Mouse (Mus musculus) naive thymus-derived CD4-positive, alpha-beta T cell, adult 5 months (primary cell): Measurements from ENCODE around the gene Gbgt1. TPM values are rescaled to one million over a fixed set of nuclear protein-coding genes. Genes with fewer than 3 reads are reported as not detected.

ENCODE experiments used
- polyA plus RNA-seq: library from polyadenylated mRNA; unstranded; fragments of 100-300 nt; shearing (Covaris generic); gene quantifications from one replicate; pipeline ENCODE4 v1.2.1, GENCODE M21; 2017

The Gbgt1 gene
- polyA plus RNA-seq, result not detected

DNA sequence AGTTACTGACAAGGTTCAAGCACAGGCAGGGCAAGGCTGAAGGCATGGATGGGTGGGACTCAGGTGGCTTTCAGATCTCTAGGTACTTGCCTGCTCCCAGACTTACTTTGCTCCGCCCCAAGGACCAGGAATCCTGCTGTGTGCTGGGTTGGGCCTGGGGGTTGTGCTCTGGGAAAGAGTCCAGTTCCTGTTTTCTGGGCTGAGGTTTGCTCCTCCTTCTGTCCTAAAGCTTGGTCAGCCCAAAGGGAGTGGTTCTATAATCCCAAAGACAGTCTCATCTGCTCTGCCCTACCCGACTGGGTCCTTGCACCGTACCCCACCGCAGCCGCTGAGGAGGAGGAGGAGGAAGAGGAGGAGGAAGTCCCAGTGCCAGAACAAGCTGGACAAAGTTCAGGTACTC is at the start of gene Gbgt1:
Gbgt1 (plus strand) TSS at position 221 of the 400 bp plus-strand sequence.

DNA sequence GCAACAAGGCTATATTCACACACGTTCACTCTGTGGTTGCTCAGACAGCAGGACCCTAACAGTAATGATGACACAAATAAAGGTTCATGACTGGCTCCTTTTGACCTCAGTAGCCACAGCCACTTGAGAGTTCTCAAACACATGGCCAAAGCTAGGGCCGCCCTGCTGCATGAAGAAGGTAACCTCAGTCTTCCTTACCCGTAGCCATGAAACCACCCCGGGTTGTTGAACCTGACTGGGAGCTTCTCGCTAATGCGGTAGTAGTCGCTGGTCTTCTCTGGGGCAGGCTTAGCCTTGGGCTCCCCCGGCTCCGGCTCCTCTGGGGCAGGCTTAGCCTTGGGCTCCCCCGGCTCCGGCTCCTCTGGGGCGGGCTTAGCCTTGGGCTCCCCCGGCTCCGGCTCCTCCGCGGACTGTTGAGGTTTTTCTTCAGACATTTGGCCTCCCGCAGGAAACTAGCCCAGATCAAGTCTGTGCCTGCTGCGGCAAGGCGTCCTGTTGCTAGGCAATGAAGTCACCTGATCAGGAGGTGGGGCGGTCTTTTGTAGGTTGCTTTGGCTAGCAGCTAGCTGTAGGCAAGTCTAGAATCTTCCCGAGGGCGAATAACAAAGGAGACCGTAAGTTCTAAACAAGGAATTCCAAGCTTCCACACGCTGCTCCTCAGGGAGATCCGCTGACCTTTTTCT is 30.7 kb upstream of the Gbgt1 start, which contains the start of gene 1700007K13Rik:
1700007K13Rik (minus strand) TSS at position 497 of the 683 bp plus-strand sequence.

DNA sequence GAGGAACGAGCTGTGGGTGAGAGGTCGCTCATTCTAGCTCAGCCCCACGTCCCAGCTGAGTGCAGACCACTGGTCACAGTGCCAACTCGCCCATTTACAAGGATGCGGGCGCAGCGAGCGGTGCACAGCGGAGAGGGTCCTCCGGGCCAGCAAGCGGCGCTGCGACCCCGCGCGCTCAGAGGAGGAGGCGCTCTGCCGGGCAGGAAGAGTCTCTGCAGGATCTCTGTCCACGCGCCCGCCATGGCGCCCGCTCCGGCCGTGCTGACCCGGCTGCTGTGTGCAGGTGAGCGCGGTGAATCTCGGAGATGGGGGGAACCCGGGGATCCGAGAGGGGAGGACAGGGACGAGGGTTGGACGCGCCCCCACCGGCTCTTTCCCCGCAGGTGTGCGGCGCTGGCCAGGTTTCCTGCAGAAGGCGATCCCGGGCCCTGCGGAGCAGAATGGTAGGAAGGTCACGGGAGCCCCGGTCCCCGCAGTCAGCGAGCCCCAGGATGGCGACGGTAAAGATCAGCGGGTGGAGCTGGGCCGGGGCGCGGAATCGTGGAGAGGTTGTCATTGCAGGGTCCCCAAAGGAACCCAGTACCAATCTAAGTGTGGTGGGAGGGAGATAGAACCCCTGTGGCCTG is 28.7 kb upstream of the Gbgt1 start, which contains the start of gene Mrps2:
Mrps2 (plus strand) TSS at position 207 of the 626 bp plus-strand sequence.

DNA sequence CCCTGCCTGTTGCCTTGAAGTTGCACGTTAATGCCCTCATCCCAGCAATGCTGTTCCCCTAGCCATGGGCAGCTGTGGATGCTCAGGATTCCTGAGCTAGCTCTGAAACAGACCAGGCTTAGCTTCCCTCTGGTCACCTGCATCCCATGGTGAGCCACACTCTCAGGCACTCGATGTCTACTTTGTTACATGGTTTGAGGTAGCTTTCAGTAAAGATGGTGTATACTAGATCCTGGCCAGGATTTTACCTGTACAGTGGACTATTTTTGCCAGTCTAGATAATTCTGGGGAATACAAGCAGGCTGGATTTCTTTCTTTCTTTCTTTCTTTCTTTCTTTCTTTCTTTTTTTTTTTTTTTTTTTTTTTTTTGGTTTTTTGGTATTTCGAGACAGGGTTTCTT is 9.1 kb downstream of the Gbgt1 start, which contains the start of gene Gm10134:
Gm10134 (plus strand) TSS at position 301 of the 400 bp plus-strand sequence.

DNA sequence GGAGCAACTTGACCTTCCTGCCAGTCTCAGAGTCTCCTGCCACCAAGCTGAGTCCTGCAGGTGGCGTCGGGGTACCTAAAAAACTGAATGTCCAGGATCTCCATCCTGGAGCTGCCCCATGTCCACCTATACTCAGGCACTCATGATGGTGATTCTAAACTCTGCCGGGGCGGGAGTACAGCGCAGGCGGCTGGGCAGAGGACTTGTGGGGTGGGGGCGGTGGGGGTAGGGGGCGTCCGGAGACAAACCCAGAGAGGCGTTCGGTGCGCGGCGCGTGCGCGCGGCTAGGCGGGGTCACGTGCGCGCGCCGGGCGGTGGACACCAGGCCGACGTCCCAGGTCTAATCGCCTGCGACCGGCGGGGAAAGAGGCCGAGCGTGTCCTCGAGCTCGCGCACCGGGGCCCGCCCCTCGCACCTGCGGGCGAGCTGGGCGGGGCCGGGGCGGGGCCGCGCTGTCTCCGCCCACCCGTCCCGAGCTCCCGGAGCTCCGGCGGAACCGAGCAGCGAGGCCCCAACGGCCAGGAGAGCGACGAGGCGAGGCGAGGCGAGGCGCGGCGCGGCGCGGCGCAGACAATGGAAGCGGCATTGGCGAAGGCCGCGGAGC is 16.2 kb downstream of the Gbgt1 start, which contains the start of gene Ralgds:
Ralgds (plus strand) TSS at position 328 of the 604 bp plus-strand sequence.

Other genes with a start within 250 kb of the Gbgt1 start
- gene Ppp1r26, start 50.1 kb upstream of the Gbgt1 start, polyA plus RNA-seq, result not detected
- gene 1700007K13Rik, start 30.6 kb upstream of the Gbgt1 start, polyA plus RNA-seq, result not detected
- gene Mrps2, start 28.8 kb upstream of the Gbgt1 start, polyA plus RNA-seq, result 12.6 TPM
- not detected for gene Gm10134, start 9.2 kb downstream of the Gbgt1 start, polyA plus RNA-seq
- gene Ralgds, start 16.2 kb downstream of the Gbgt1 start, polyA plus RNA-seq, result 14.4 TPM
- not detected for gene Cel, start 66.5 kb downstream of the Gbgt1 start, polyA plus RNA-seq
- gene Gtf3c5, start 86.9 kb downstream of the Gbgt1 start, polyA plus RNA-seq, result 11.6 TPM
- gene Gfi1b, start 125.1 kb downstream of the Gbgt1 start, polyA plus RNA-seq, result not detected
- gene Tsc1, start 144.3 kb downstream of the Gbgt1 start, polyA plus RNA-seq, result 54.9 TPM
- not detected for gene Spaca9, start 202.8 kb downstream of the Gbgt1 start, polyA plus RNA-seq
- gene Ak8, start 203.3 kb downstream of the Gbgt1 start, polyA plus RNA-seq, result not detected